Mouse (Mus musculus): ENCODE results near the gene Trim26. TPM values are rescaled to one million over a fixed set of nuclear protein-coding genes. Genes with fewer than 3 reads are reported as not detected.

Gene Trim26
- polyA plus RNA-seq, 1 experiment from 2014 or later: 29.7 TPM

- no peak for TF ChIP-seq EP300 (IDR thresholded peaks at IDR 0.05)
- TF ChIP-seq CTCF (IDR thresholded peaks at IDR 0.05): no peak
- H3K27ac ChIP-seq (ENCODE audit: low read length): no peak overlapping the region
- ATAC-seq (no peak), DNase-seq (ENCODE audit: low spot score) (peak; percentile 27)
- no peak overlapping the region for H3K4me3 ChIP-seq (ENCODE audit: low read depth, low read length)
- no peaks in the 10 kb centered on the region for H3K27me3 ChIP-seq (replicated peaks; ENCODE audit: insufficient read depth, low read length)
- no peak overlapping the region for H3K9ac ChIP-seq (replicated peaks; ENCODE audit: low read depth)
- no peaks in the 10 kb centered on the region for H3K4me1 ChIP-seq (ENCODE audit: insufficient read depth, low read depth, low read length)
- H3K4me2 ChIP-seq (replicated peaks; ENCODE audit: low read depth, low read length): no peak overlapping the region
- H3K36me3 ChIP-seq (ENCODE audit: insufficient read depth, low read length): no peaks in the 10 kb centered on the region
- H3K9me3 ChIP-seq (ENCODE audit: low read length): no peaks in the 10 kb centered on the region
- 27% methylated on average over 1 of the region's 1 CpGs for WGBS
Measured at GRCm38 (mm10) chr17:36900691-36901090, 63.8 kb downstream of the Trim26 start.

GRCm38 (mm10) chr17:36903651-36904050, 66.7 kb downstream of the Trim26 start:
- Histone ChIP-seq H3K4me3 (ENCODE audit: low read depth, low read length) (no peak overlapping the region), H3K4me2 (replicated peaks; ENCODE audit: low read depth, low read length) (no peak overlapping the region), H3K4me1 (ENCODE audit: insufficient read depth, low read depth, low read length) (no peaks in the 10 kb centered on the region), H3K27ac (ENCODE audit: low read length) (no peak overlapping the region), H3K27me3 (replicated peaks; ENCODE audit: insufficient read depth, low read length) (no peaks in the 10 kb centered on the region), H3K9ac (replicated peaks; ENCODE audit: low read depth) (no peak overlapping the region), H3K36me3 (ENCODE audit: insufficient read depth, low read length) (no peaks in the 10 kb centered on the region), H3K9me3 (ENCODE audit: low read length) (no peaks in the 10 kb centered on the region)
- WGBS: 60% methylated on average over 3 of the region's 3 CpGs
- TF ChIP-seq EP300 (IDR thresholded peaks at IDR 0.05): no peak
- no peak for TF ChIP-seq CTCF (IDR thresholded peaks at IDR 0.05)
- DNase-seq (ENCODE audit: low spot score) (no peak), ATAC-seq (no peak)

GRCm38 (mm10) chr17:36908235-36908634, 71.3 kb downstream of the Trim26 start:
- no peak overlapping the region for H3K4me3 ChIP-seq (ENCODE audit: low read depth, low read length)
- no peaks in the 10 kb centered on the region for H3K4me1 ChIP-seq (ENCODE audit: insufficient read depth, low read depth, low read length)
- no peak overlapping the region for H3K27ac ChIP-seq (ENCODE audit: low read length)
- no peaks in the 10 kb centered on the region for H3K27me3 ChIP-seq (replicated peaks; ENCODE audit: insufficient read depth, low read length)
- no peaks in the 10 kb centered on the region for H3K36me3 ChIP-seq (ENCODE audit: insufficient read depth, low read length)
- no peaks in the 10 kb centered on the region for H3K9me3 ChIP-seq (ENCODE audit: low read length)
- WGBS: 26% methylated on average over 1 of the region's 1 CpGs
- TF ChIP-seq EP300 (IDR thresholded peaks at IDR 0.05) (no peak), CTCF (IDR thresholded peaks at IDR 0.05) (no peak)
- H3K4me2 ChIP-seq (replicated peaks; ENCODE audit: low read depth, low read length): no peak overlapping the region
- ATAC-seq: no peak; the same call in 1 of the 2 replicates
- DNase-seq (ENCODE audit: low spot score): peak; percentile 20
- H3K9ac ChIP-seq (replicated peaks; ENCODE audit: low read depth): no peak overlapping the region

Other genes starting within 250 kb of the Trim26 start
- gene H2-M9, start 194.5 kb upstream of the Trim26 start, polyA plus RNA-seq (2015; fragmentation: Nextera tagmentation; extraction: Ambion mirVana): 0.11 and 0.40 TPM in 2 replicates
- not detected in 2 replicates for gene H2-M1, start 164.9 kb upstream of the Trim26 start, polyA plus RNA-seq (2015; fragmentation: Nextera tagmentation; extraction: Ambion mirVana)
- gene H2-M10.5, start 64.2 kb upstream of the Trim26 start, polyA plus RNA-seq (2015; fragmentation: Nextera tagmentation; extraction: Ambion mirVana): not detected in 2 replicates
- gene H2-M10.6, start 25.0 kb upstream of the Trim26 start, polyA plus RNA-seq (2015; fragmentation: Nextera tagmentation; extraction: Ambion mirVana): not detected in 2 replicates
- gene Trim15, start 30.1 kb downstream of the Trim26 start, polyA plus RNA-seq (2015; fragmentation: Nextera tagmentation; extraction: Ambion mirVana): 0.10 and 0.14 TPM in 2 replicates
- gene Trim10, start 32.4 kb downstream of the Trim26 start, polyA plus RNA-seq (2015; fragmentation: Nextera tagmentation; extraction: Ambion mirVana): 3.5 and 3.6 TPM in 2 replicates
- not detected in 2 replicates for gene Trim40, start 53.0 kb downstream of the Trim26 start, polyA plus RNA-seq (2015; fragmentation: Nextera tagmentation; extraction: Ambion mirVana)
- not detected in 2 replicates for gene Trim31, start 61.0 kb downstream of the Trim26 start, polyA plus RNA-seq (2015; fragmentation: Nextera tagmentation; extraction: Ambion mirVana)
- 13.4 and 13.5 TPM in 2 replicates for gene Rnf39, start 105.8 kb downstream of the Trim26 start, polyA plus RNA-seq (2015; fragmentation: Nextera tagmentation; extraction: Ambion mirVana)
- 96.9 and 108 TPM in 2 replicates for gene Ppp1r11, start 114.6 kb downstream of the Trim26 start, polyA plus RNA-seq (2015; fragmentation: Nextera tagmentation; extraction: Ambion mirVana)
- gene Znrd1, start 121.4 kb downstream of the Trim26 start, polyA plus RNA-seq (2015; fragmentation: Nextera tagmentation; extraction: Ambion mirVana): 63.8 and 72.8 TPM in 2 replicates
- gene Znrd1as, start 121.5 kb downstream of the Trim26 start, polyA plus RNA-seq (2015; fragmentation: Nextera tagmentation; extraction: Ambion mirVana): 5.1 and 6.1 TPM in 2 replicates
- 0.14 TPM in 1 of 2 replicates, not detected in the other for gene 2410137M14Rik, start 144.1 kb downstream of the Trim26 start, polyA plus RNA-seq (2015; fragmentation: Nextera tagmentation; extraction: Ambion mirVana)
- 0.13 and 0.21 TPM in 2 replicates for gene H2-M5, start 152.4 kb downstream of the Trim26 start, polyA plus RNA-seq (2015; fragmentation: Nextera tagmentation; extraction: Ambion mirVana)
- gene Zfp57, start 164.0 kb downstream of the Trim26 start, polyA plus RNA-seq (2015; fragmentation: Nextera tagmentation; extraction: Ambion mirVana): 35.6 and 44.3 TPM in 2 replicates
- gene Mog, start 186.3 kb downstream of the Trim26 start, polyA plus RNA-seq (2015; fragmentation: Nextera tagmentation; extraction: Ambion mirVana): 0.07 TPM in 1 of 2 replicates, not detected in the other
- gene Gabbr1, start 208.8 kb downstream of the Trim26 start, polyA plus RNA-seq (2015; fragmentation: Nextera tagmentation; extraction: Ambion mirVana): 5.8 and 6.2 TPM in 2 replicates

Measured in lung, postnatal 0 days (tissue).